Mouse (Mus musculus) ovary, postnatal 36 days (tissue): ENCODE data around the gene Olfr1033.
"Not testable (repeated sequence)": the region's sequence is repeated elsewhere in the genome, so short reads cannot be mapped to it uniquely, and the experiment has no call there.

Experiments used
- DNase-seq: peaks from one replicate; pipeline ENCODE4 v3.0.0; 2022; ENCODE audit warnings: low spot score, mixed read lengths

The Olfr1033 gene

GRCm38 (mm10) chr2:86020406-86020805 lies at the start of gene Olfr1033:
TSS of gene Olfr1033 (plus strand) at chr2:86020633.
- DNase-seq = peak; percentile 20

- DNase-seq = no peak
Measured at GRCm38 (mm10) chr2:85973595-85973994, 46.8 kb upstream of the Olfr1033 start, which contains the start of gene Olfr1029. TSS of gene Olfr1029 (plus strand) at chr2:85973895.

- DNase-seq = no peak
Measured at GRCm38 (mm10) chr2:85978976-85979375, 41.5 kb upstream of the Olfr1033 start, which contains the start of gene Olfr1030. TSS of gene Olfr1030 (plus strand) at chr2:85979276.

- no peak for DNase-seq
Measured at GRCm38 (mm10) chr2:85990004-85990403, 30.4 kb upstream of the Olfr1033 start, which contains the start of gene Olfr1031. TSS of gene Olfr1031 (plus strand) at chr2:85990304.

- DNase-seq = no peak
Measured at GRCm38 (mm10) chr2:86005240-86005639, 15.2 kb upstream of the Olfr1033 start, which contains the start of gene Olfr1032. TSS of gene Olfr1032 (plus strand) at chr2:86005540.

DNA sequence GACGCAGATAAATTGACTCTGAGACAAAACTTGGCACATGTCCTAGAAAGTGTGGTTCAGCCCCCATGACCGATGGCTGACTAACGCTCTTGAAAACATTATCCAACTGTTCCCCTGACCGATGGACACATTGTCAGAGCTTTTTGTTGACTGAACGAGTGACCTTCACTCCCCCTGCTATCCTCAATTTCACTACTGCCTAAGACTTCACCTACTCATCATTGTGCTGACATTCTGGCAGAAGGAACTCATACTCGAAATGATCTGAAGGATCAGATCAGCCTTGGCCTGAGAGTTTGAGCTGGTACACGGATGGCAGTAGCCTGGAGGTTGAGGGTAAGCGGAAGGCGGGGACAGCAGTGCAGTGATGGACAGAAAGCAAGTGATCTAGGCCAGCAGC lies 1.1 kb downstream of the Olfr1033 start:
- not testable (repeated sequence) for DNase-seq

DNA sequence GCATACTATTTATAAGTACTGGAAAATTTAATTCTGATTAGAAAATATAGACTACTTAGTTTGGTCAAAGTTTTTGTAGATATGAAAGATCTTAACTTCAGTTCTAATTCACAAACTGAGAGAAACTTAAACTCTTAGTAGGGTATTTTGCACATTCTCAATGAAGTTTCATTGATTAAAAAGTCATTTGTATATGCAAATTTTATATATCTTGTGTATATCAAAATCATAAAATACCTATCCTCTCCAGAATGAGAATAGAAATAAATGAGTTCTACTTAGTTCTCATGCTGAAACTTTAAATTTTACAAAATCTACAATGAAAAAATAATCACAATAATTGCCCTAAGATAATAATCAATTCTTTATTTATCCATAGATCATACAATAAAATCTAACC lies 25.1 kb downstream of the Olfr1033 start, which contains the start of gene Olfr1034:
Gene Olfr1034 (plus strand): TSS at position 301 of the 400 bp plus-strand sequence.
- no peak for DNase-seq

GRCm38 (mm10) chr2:86050777-86051176 lies 30.3 kb downstream of the Olfr1033 start:
- DNase-seq = not testable (repeated sequence)

GRCm38 (mm10) chr2:86063766-86064165 lies 43.3 kb downstream of the Olfr1033 start:
- DNase-seq = not testable (repeated sequence)

DNA sequence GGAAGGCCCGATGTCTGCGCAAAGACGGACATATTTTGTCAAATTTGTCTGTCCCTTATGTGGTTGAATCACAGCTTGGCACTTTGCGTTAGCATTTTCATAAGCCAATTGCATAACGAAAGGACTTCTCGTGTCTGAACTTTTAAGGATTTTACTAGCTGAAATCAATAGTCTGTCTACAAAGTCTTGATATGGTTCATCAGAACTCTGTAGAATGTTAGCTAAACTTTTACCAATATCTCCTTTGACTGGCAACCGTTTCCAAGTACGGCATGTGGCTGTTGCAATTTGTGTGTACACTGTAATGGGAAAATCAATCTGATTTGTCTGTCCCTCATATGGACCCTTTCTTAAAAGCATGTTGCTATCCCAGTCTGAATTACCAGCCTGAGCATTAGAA lies 49.8 kb downstream of the Olfr1033 start:
- DNase-seq = no peak

GRCm38 (mm10) chr2:86073692-86074091 lies 53.3 kb downstream of the Olfr1033 start, which contains the start of gene Olfr1036:
TSS of gene Olfr1036 (plus strand) at chr2:86073992.
- DNase-seq = not testable (repeated sequence)

GRCm38 (mm10) chr2:86080478-86080877 lies 60.0 kb downstream of the Olfr1033 start:
- DNase-seq = not testable (repeated sequence)

GRCm38 (mm10) chr2:86087285-86087684 lies 66.9 kb downstream of the Olfr1033 start, which contains the start of gene Olfr1037:
TSS of gene Olfr1037 (minus strand) at chr2:86087385.
- no peak for DNase-seq
